Mouse (Mus musculus) fibroblast of lung, adult 2 months (primary cell): ENCODE measurements around the gene Hsd3b4.
"Not testable (repeated sequence)": the region's sequence is repeated elsewhere in the genome, so short reads cannot be mapped to it uniquely, and the experiment has no call there.

ENCODE experiments used
- DNase-seq: peaks from one replicate; pipeline ENCODE4 v3.0.0-alpha.2; 2011; ENCODE audit warnings: low read depth

Gene Hsd3b4

GRCm38 (mm10) chr3:98510414-98510813 lies at the start of gene Hsd3b4:
Gene Hsd3b4, minus strand, starts transcription at chr3:98510514.
- DNase-seq: not testable (repeated sequence)

GRCm38 (mm10) chr3:98550832-98551231 lies 40.5 kb upstream of the Hsd3b4 start:
- DNase-seq: not testable (repeated sequence)

- DNase-seq: not testable (repeated sequence)
Observed at GRCm38 (mm10) chr3:98550215-98550614, 39.9 kb upstream of the Hsd3b4 start.

GRCm38 (mm10) chr3:98548495-98548894 lies 38.2 kb upstream of the Hsd3b4 start:
- DNase-seq: not testable (repeated sequence)

GRCm38 (mm10) chr3:98547641-98548040 lies 37.3 kb upstream of the Hsd3b4 start:
- DNase-seq: not testable (repeated sequence)

GRCm38 (mm10) chr3:98524978-98525377 lies 14.7 kb upstream of the Hsd3b4 start:
- not testable (repeated sequence) for DNase-seq

GRCm38 (mm10) chr3:98524552-98524951 lies 14.2 kb upstream of the Hsd3b4 start:
- DNase-seq: not testable (repeated sequence)

GRCm38 (mm10) chr3:98522779-98523178 lies 12.5 kb upstream of the Hsd3b4 start:
- DNase-seq: not testable (repeated sequence)

GRCm38 (mm10) chr3:98507229-98507628 lies 3.1 kb downstream of the Hsd3b4 start:
- not testable (repeated sequence) for DNase-seq

- DNase-seq: not testable (repeated sequence)
Observed at GRCm38 (mm10) chr3:98497401-98497800, 12.9 kb downstream of the Hsd3b4 start.

- DNase-seq: not testable (repeated sequence)
Observed at GRCm38 (mm10) chr3:98496762-98497161, 13.6 kb downstream of the Hsd3b4 start.

GRCm38 (mm10) chr3:98495055-98495454 lies 15.3 kb downstream of the Hsd3b4 start:
- DNase-seq: not testable (repeated sequence)

- not testable (repeated sequence) for DNase-seq
Observed at GRCm38 (mm10) chr3:98494184-98494583, 16.1 kb downstream of the Hsd3b4 start.

- not testable (repeated sequence) for DNase-seq
Observed at GRCm38 (mm10) chr3:98471499-98471898, 38.8 kb downstream of the Hsd3b4 start.

- not testable (repeated sequence) for DNase-seq
Observed at GRCm38 (mm10) chr3:98471057-98471456, 39.3 kb downstream of the Hsd3b4 start.

- DNase-seq: not testable (repeated sequence)
Observed at GRCm38 (mm10) chr3:98469323-98469722, 41.0 kb downstream of the Hsd3b4 start.

- DNase-seq: not testable (repeated sequence)
Observed at GRCm38 (mm10) chr3:98457026-98457425, 53.3 kb downstream of the Hsd3b4 start, which contains the start of gene Gm4450. Gene Gm4450, minus strand, starts transcription at chr3:98457126.

GRCm38 (mm10) chr3:98453786-98454185 lies 56.5 kb downstream of the Hsd3b4 start:
- not testable (repeated sequence) for DNase-seq
